Mouse (Mus musculus): Measurements from ENCODE around the gene Ppp1r15b. TPM values are rescaled to one million over a fixed set of nuclear protein-coding genes. Genes with fewer than 3 reads are reported as not detected.
A peak's percentile ranks its signal among the peaks of the same experiment; 100 is the strongest.

Gene Ppp1r15b
- polyA plus RNA-seq, 1 experiment from 2014 or later, result 44.2 TPM

- H3K27me3 ChIP-seq, result no peaks in the 10 kb centered on the region
- TF ChIP-seq CTCF (IDR thresholded peaks at IDR 0.05), result no peak
- in situ Hi-C loops (cut with MboI; ENCODE audit: low pct_unique_long_range_greater_than_20kb), result no loop called here
- no peak for DNase-seq (ENCODE audit: low read depth, low spot score)
- ATAC-seq, result no peak
- POLR2A ChIA-PET, result interaction anchor here (0.6 to 1.0 kb wide), 3 partner anchors 21 to 162 kb away, joined by 3 to 6 read pairs (median 4); no protein-coding TSS in a partner anchor
- CTCF ChIA-PET, result interaction anchor here (1.3 to 1.4 kb wide), 2 partner anchors 8 to 123 kb away, joined by 3 to 4 read pairs; no protein-coding TSS in a partner anchor
Observed at GRCm38 (mm10) chr1:133187948-133188680, 57.2 kb downstream of the Ppp1r15b start.

DNA sequence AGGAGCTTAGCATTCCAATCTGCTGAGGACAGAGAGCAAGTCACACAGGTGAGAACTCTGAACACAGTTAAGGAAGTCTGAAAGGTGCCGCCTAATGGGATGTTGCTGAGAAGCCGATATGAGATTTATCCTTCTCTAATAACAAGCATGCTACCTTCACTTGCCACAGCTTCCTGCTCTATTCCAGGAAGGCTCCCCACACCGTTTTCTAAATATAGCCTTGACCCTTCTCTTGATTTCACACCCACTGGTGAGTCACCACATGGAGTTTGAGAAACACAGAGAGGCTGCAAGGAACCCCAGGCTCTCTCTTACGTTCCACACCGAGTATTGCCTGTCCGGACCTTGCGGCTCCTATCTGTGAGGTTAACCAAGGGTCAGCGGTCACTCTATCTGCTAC, 57.8 kb downstream of the Ppp1r15b start:
- ChIA-PET POLR2A (interaction anchor here (0.6 to 1.0 kb wide), 3 partner anchors 20 to 415 kb away, joined by 3 to 6 read pairs (median 4); no protein-coding TSS in a partner anchor), CTCF (interaction anchor here (1.3 to 1.4 kb wide), 2 partner anchors 9 to 123 kb away, joined by 3 to 4 read pairs; no protein-coding TSS in a partner anchor)
- no peaks in the 10 kb centered on the region for H3K27me3 ChIP-seq
- DNase-seq (ENCODE audit: low read depth, low spot score) (no peak), ATAC-seq (peak; percentile 66)
- no peak for TF ChIP-seq CTCF (IDR thresholded peaks at IDR 0.05)
- in situ Hi-C loops (cut with MboI; ENCODE audit: low pct_unique_long_range_greater_than_20kb), result no loop called here

Other genes starting within 250 kb of the Ppp1r15b start
- 59.2 TPM for gene Mdm4, start 100.6 kb upstream of the Ppp1r15b start, polyA plus RNA-seq (2021)
- gene Pik3c2b, start 85.5 kb upstream of the Ppp1r15b start, polyA plus RNA-seq (2021), result 2.3 TPM
- gene Plekha6, start 33.1 kb downstream of the Ppp1r15b start, polyA plus RNA-seq (2021), result 17.6 TPM
- gene Golt1a, start 178.7 kb downstream of the Ppp1r15b start, polyA plus RNA-seq (2021), result 6.9 TPM
- not detected for gene Kiss1, start 190.7 kb downstream of the Ppp1r15b start, polyA plus RNA-seq (2021)
- not detected for gene Ren1, start 219.4 kb downstream of the Ppp1r15b start, polyA plus RNA-seq (2021)
- 0.51 TPM for gene Etnk2, start 232.4 kb downstream of the Ppp1r15b start, polyA plus RNA-seq (2021)